Mouse (Mus musculus): ENCODE results near the gene Tia1.

Tia1 gene

GRCm38 (mm10) chr6:86481871-86482270, 77.9 kb downstream of the Tia1 start:
- no peak for DNase-seq (ENCODE audit: low spot score)
